Mouse (Mus musculus) urinary bladder, adult 2 months (tissue): Measurements from ENCODE around the gene Samhd1. TPM values are rescaled to one million over a fixed set of nuclear protein-coding genes. Genes with fewer than 3 reads are reported as not detected.

Experiments used
- DNase-seq: peaks from one replicate; pipeline ENCODE4 v3.0.0; 2022; ENCODE audit warnings: low spot score
- polyA plus RNA-seq: library from polyadenylated mRNA; depleted of rRNA; stranded (reverse); fragments of >200 nt; gene quantifications from 2 replicates; pipeline ENCODE4 v1.2.3, GENCODE M21; 2012

Samhd1 gene
- polyA plus RNA-seq, 1 experiment, result 57.2 TPM

GRCm38 (mm10) chr2:157099532-157100318 lies 35.3 kb downstream of the Samhd1 start:
- DNase-seq, result no peak

- DNase-seq, result no peak
These were observed 39.9 kb downstream of the Samhd1 start for GRCm38 (mm10) chr2:157095005-157095755.

- no peak for DNase-seq
These were observed 43.0 kb downstream of the Samhd1 start for GRCm38 (mm10) chr2:157092024-157092423.

- DNase-seq, result no peak
These were observed 47.3 kb downstream of the Samhd1 start for GRCm38 (mm10) chr2:157087536-157088317.

GRCm38 (mm10) chr2:157086796-157087195 lies 48.3 kb downstream of the Samhd1 start, which contains the start of gene Tldc2:
Tldc2 (plus strand) TSS chr2:157087055.
- no peak for DNase-seq

- DNase-seq, result no peak
These were observed 50.1 kb downstream of the Samhd1 start for GRCm38 (mm10) chr2:157084831-157085585.

GRCm38 (mm10) chr2:157081960-157082359 lies 53.1 kb downstream of the Samhd1 start:
- DNase-seq, result no peak

GRCm38 (mm10) chr2:157081331-157081730 lies 53.7 kb downstream of the Samhd1 start:
- DNase-seq, result no peak

GRCm38 (mm10) chr2:157079701-157080180 lies 55.3 kb downstream of the Samhd1 start:
- DNase-seq, result no peak

- peak; percentile 82 for DNase-seq
These were observed 56.0 kb downstream of the Samhd1 start, which contains the start of gene Soga1 for GRCm38 (mm10) chr2:157078793-157079700. Soga1 (minus strand) TSS chr2:157079254.

- DNase-seq, result no peak
These were observed 56.8 kb downstream of the Samhd1 start for GRCm38 (mm10) chr2:157078059-157078792.

GRCm38 (mm10) chr2:157077641-157078058 lies 57.4 kb downstream of the Samhd1 start:
- DNase-seq, result no peak

GRCm38 (mm10) chr2:157077160-157077559 lies 57.9 kb downstream of the Samhd1 start:
- DNase-seq, result no peak

GRCm38 (mm10) chr2:157076585-157076984 lies 58.5 kb downstream of the Samhd1 start:
- no peak for DNase-seq

GRCm38 (mm10) chr2:157075685-157076084 lies 59.4 kb downstream of the Samhd1 start:
- DNase-seq, result no peak

- no peak for DNase-seq
These were observed 59.8 kb downstream of the Samhd1 start for GRCm38 (mm10) chr2:157075226-157075625.

- no peak for DNase-seq
These were observed 60.3 kb downstream of the Samhd1 start for GRCm38 (mm10) chr2:157074772-157075171.

- no peak for DNase-seq
These were observed 60.8 kb downstream of the Samhd1 start for GRCm38 (mm10) chr2:157074186-157074724.
